Mouse (Mus musculus) liver, adult 2 months (tissue): ENCODE measurements around the gene Cck. TPM values are rescaled to one million over a fixed set of nuclear protein-coding genes. Genes with fewer than 3 reads are reported as not detected.

Experiments
- DNase-seq: peaks from one replicate; pipeline ENCODE4 v3.0.0-alpha.2; 2011; ENCODE audit warnings: low read depth, low spot score; ENCODE audit errors: extremely low read depth
- H3K27ac ChIP-seq: fragments of 200-500 bp; replicated peaks from 2 replicates; pipeline ENCODE4 v1.5.1; 2012; ENCODE audit warnings: low read depth, mild to moderate bottlenecking, control low read depth, inconsistent platforms, low read length; ENCODE audit not compliant: insufficient read depth
- H3K27me3 ChIP-seq: fragments of 200-500 bp; 2 replicates; pipeline ENCODE4 v1.6.1; 2012; ENCODE audit warnings: mild to moderate bottlenecking, moderate library complexity, low read length, inconsistent platforms; ENCODE audit not compliant: control insufficient read depth, insufficient read depth
- H3K36me3 ChIP-seq: fragments of 200-500 bp; 2 replicates; pipeline ENCODE4 v1.6.1; 2012; ENCODE audit warnings: low read length, inconsistent platforms; ENCODE audit not compliant: control insufficient read depth, insufficient read depth
- H3K4me1 ChIP-seq: fragments of 200-500 bp; 2 replicates; pipeline ENCODE4 v1.6.1; 2011; ENCODE audit warnings: low read length; ENCODE audit not compliant: control insufficient read depth, insufficient read depth
- H3K4me3 ChIP-seq: fragments of 200-500 bp; 2 replicates; pipeline ENCODE4 v1.5.1; 2011; ENCODE audit warnings: low read depth, mild to moderate bottlenecking, control low read depth, low read length, moderate library complexity; ENCODE audit not compliant: insufficient read depth
- H3K79me2 ChIP-seq: fragments of 200-500 bp; 2 replicates; pipeline ENCODE4 v1.6.1; 2012; ENCODE audit warnings: inconsistent platforms, mild to moderate bottlenecking, low read length, moderate library complexity; ENCODE audit not compliant: control insufficient read depth, insufficient read depth
- H3K9ac ChIP-seq: fragments of 200-500 bp; 2 replicates; pipeline ENCODE4 v1.6.1; 2012; ENCODE audit warnings: low read depth, mild to moderate bottlenecking, control low read depth, inconsistent platforms, low read length
- CTCF ChIP-seq: fragments of 200-500 bp; IDR thresholded peaks from 2 replicates; pipeline ENCODE4 v1.5.1; 2011; ENCODE audit warnings: low read depth, low read length, control low read depth
- POLR2A ChIP-seq: fragments of 200-500 bp; IDR thresholded peaks from 2 replicates; pipeline ENCODE4 v1.6.1; 2011; ENCODE audit warnings: low read length, control low read depth; ENCODE audit not compliant: insufficient read depth; ENCODE audit errors: extremely low read depth
- WGBS: fragments of 180-500 bp; shearing (Covaris S2); methylation state at CpG from one replicate; pipeline ENCODE4 v1.1.7; 2018; 5-methylcytosine and 5-hydroxymethylcytosine counted together
- polyA plus RNA-seq: library from polyadenylated mRNA; depleted of rRNA; stranded (reverse); fragments of >200 nt; gene quantifications from 2 replicates; pipeline ENCODE4 v1.2.3, GENCODE M21; 2012; rRNA removed
- total RNA-seq: library from RNA; depleted of rRNA; stranded (reverse); fragments of >200 nt; gene quantifications from 2 replicates; pipeline ENCODE4 v1.2.3, GENCODE M21; 2014; rRNA removed

Cck gene
- total and polyA plus RNA-seq, 2 experiments, result not detected

DNA sequence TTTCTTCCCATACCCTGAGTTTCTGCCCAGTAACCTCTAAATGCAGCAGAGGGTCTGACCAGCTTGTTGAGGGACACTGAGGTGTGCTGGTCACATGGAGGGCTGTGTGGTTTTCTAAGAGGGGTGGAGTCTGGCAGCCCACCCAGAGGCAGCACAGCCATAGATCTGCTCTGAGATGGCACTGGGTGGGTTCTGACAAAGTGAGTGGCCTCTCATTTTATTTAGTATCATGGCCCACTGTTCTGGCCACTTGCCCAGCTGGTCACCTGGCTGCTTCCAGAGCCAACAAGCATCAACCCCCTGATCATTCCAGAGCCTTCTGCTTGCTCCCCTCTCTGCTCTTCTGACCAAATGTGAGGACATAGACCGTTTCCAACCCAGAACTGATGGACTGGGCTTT is 53.3 kb downstream of the Cck start:
- no peak for DNase-seq
- Histone ChIP-seq H3K79me2 (no peaks in the 10 kb centered on the region), H3K4me1 (no peaks in the 10 kb centered on the region), H3K4me3 (no peak overlapping the region), H3K27me3 (no peaks in the 10 kb centered on the region), H3K36me3 (peaks cover 40% of the 10 kb centered on the region), H3K9ac (no peak overlapping the region), H3K27ac (no peak overlapping the region)
- TF ChIP-seq CTCF (no peak), POLR2A (no peak)
- 80% methylated on average over 1 of the region's 1 CpGs for WGBS

Other genes starting within 250 kb of the Cck start
- gene Ulk4, start 218.5 kb downstream of the Cck start, total RNA-seq, result under 0.01 and 0.20 TPM in 2 replicates
- 0.07 and 0.24 TPM in 2 replicates for gene Ulk4, start 218.5 kb downstream of the Cck start, polyA plus RNA-seq
- gene Trak1, start 198.2 kb downstream of the Cck start, total RNA-seq, result 50.3 and 56.6 TPM in 2 replicates
- 58.8 and 61.2 TPM in 2 replicates for gene Trak1, start 198.2 kb downstream of the Cck start, polyA plus RNA-seq
- not detected in 2 replicates for gene Lyzl4, start 146.4 kb upstream of the Cck start, total RNA-seq
- not detected in 2 replicates for gene Lyzl4, start 146.4 kb upstream of the Cck start, polyA plus RNA-seq
- gene Vipr1, start 147.0 kb upstream of the Cck start, total RNA-seq, result 22.2 and 25.4 TPM in 2 replicates
- 16.7 and 16.9 TPM in 2 replicates for gene Vipr1, start 147.0 kb upstream of the Cck start, polyA plus RNA-seq
- gene Sec22c, start 209.8 kb upstream of the Cck start, total RNA-seq, result 3.7 and 4.1 TPM in 2 replicates
- gene Sec22c, start 209.8 kb upstream of the Cck start, polyA plus RNA-seq, result 5.7 and 9.5 TPM in 2 replicates
- gene Ss18l2, start 214.6 kb upstream of the Cck start, total RNA-seq, result 82.4 and 83.3 TPM in 2 replicates
- gene Ss18l2, start 214.6 kb upstream of the Cck start, polyA plus RNA-seq, result 35.2 and 56.8 TPM in 2 replicates
- 36.7 and 38.4 TPM in 2 replicates for gene Nktr, start 223.5 kb upstream of the Cck start, total RNA-seq
- gene Nktr, start 223.5 kb upstream of the Cck start, polyA plus RNA-seq, result 13.0 and 27.2 TPM in 2 replicates